Mouse (Mus musculus) limb, embryonic 13.5 days (tissue): ENCODE results near the gene Ndufb7. TPM values are rescaled to one million over a fixed set of nuclear protein-coding genes. Genes with fewer than 3 reads are reported as not detected.
"Not testable (repeated sequence)": the region's sequence is repeated elsewhere in the genome, so short reads cannot be mapped to it uniquely, and the experiment has no call there.

Source experiments
- ATAC-seq: fragments of 200-750 bp; cut with Nextera tagmentation; 2 replicates; pipeline ENCODE4 v1.8.0; 2017; ENCODE audit warnings: low read depth, moderate number of reproducible peaks, moderate TSS enrichment; ENCODE audit not compliant: low FRiP score
- H3K27ac ChIP-seq: fragments of 300-500 bp; sonication (generic); 2 replicates; pipeline ENCODE4 v1.5.1; 2015; ENCODE audit warnings: inconsistent platforms, mild to moderate bottlenecking, moderate library complexity
- H3K27me3 ChIP-seq: fragments of 300-500 bp; sonication (generic); 2 replicates; pipeline ENCODE4 v1.6.1; 2015; ENCODE audit warnings: mild to moderate bottlenecking, inconsistent platforms
- H3K36me3 ChIP-seq: fragments of 300-500 bp; sonication (generic); 2 replicates; pipeline ENCODE4 v1.6.1; 2015; ENCODE audit warnings: inconsistent platforms, mild to moderate bottlenecking, moderate library complexity
- H3K4me1 ChIP-seq: fragments of 300-500 bp; sonication (generic); 2 replicates; pipeline ENCODE4 v1.6.1; 2015; ENCODE audit warnings: inconsistent platforms
- H3K4me2 ChIP-seq: fragments of 300-500 bp; sonication (generic); replicated peaks from 2 replicates; pipeline ENCODE4 v1.6.1; 2015; ENCODE audit warnings: inconsistent platforms, mild to moderate bottlenecking, moderate library complexity
- H3K4me3 ChIP-seq: fragments of 300-500 bp; sonication (generic); 2 replicates; pipeline ENCODE4 v1.5.1; 2015; ENCODE audit warnings: moderate library complexity, mild to moderate bottlenecking, inconsistent platforms
- H3K9ac ChIP-seq: fragments of 300-500 bp; sonication (generic); 2 replicates; pipeline ENCODE4 v1.6.1; 2015; ENCODE audit warnings: mild to moderate bottlenecking, inconsistent platforms
- H3K9me3 ChIP-seq: fragments of 300-500 bp; sonication (generic); 2 replicates; pipeline ENCODE4 v1.6.1; 2016; ENCODE audit warnings: inconsistent platforms
- WGBS: fragments of 180-500 bp; shearing (Covaris S2); methylation state at CpG from one replicate; pipeline ENCODE4 v1.1.7; 2015; 5-methylcytosine and 5-hydroxymethylcytosine counted together
- polyA plus RNA-seq: library from polyadenylated mRNA; unstranded; fragments of >200 nt; fragmentation: Nextera tagmentation; extraction: Ambion mirVana; gene quantifications from 2 replicates; pipeline ENCODE4 v1.2.1, GENCODE M21; 2015

The Ndufb7 gene
- polyA plus RNA-seq, 1 experiment from 2014 or later, result 282 TPM

GRCm38 (mm10) chr8:83594167-83595049, 27.9 kb downstream of the Ndufb7 start:
- H3K27ac ChIP-seq, result peak overlapping the region; percentile 90
- H3K36me3 ChIP-seq, result peaks cover 11% of the 10 kb centered on the region
- under 1% methylated on average over 43 of the region's 43 CpGs for WGBS
- H3K4me3 ChIP-seq, result peak overlapping the region; percentile 91
- H3K4me1 ChIP-seq, result peaks cover 34% of the 10 kb centered on the region
- no peaks in the 10 kb centered on the region for H3K9me3 ChIP-seq
- H3K9ac ChIP-seq, result peak overlapping the region; percentile 95
- ATAC-seq, result peak; percentile 99
- peak overlapping the region; percentile 92 for H3K4me2 ChIP-seq
- H3K27me3 ChIP-seq, result no peaks in the 10 kb centered on the region

GRCm38 (mm10) chr8:83595050-83595345, 28.5 kb downstream of the Ndufb7 start:
- ATAC-seq, result peak; percentile 5; the same call in 1 of the 2 replicates
- H3K36me3 ChIP-seq, H3K9me3 ChIP-seq, H3K27me3 ChIP-seq: not testable (repeated sequence)
- peak overlapping the region; percentile 90 for H3K27ac ChIP-seq
- H3K4me3 ChIP-seq, result peak overlapping the region; percentile 91
- H3K4me1 ChIP-seq, result peaks cover 33% of the 10 kb centered on the region
- peak overlapping the region; percentile 68 for H3K9ac ChIP-seq
- H3K4me2 ChIP-seq, result peak overlapping the region; percentile 92
- WGBS, result 56% methylated on average over 3 of the region's 3 CpGs

GRCm38 (mm10) chr8:83596369-83596768, 29.9 kb downstream of the Ndufb7 start:
- H3K27me3 ChIP-seq, result no peaks in the 10 kb centered on the region
- 31% methylated on average over 3 of the region's 3 CpGs for WGBS
- H3K4me2 ChIP-seq, result no peak overlapping the region
- peaks cover 24% of the 10 kb centered on the region for H3K4me1 ChIP-seq
- H3K27ac ChIP-seq, result no peak overlapping the region
- peaks cover 3% of the 10 kb centered on the region; the same call in 1 of the 2 replicates for H3K36me3 ChIP-seq
- ATAC-seq, result no peak
- no peaks in the 10 kb centered on the region for H3K9me3 ChIP-seq
- no peak overlapping the region for H3K4me3 ChIP-seq
- H3K9ac ChIP-seq, result no peak overlapping the region

- Histone ChIP-seq H3K4me1 (peaks cover 8% of the 10 kb centered on the region), H3K4me2 (no peak overlapping the region), H3K27ac (no peak overlapping the region), H3K9ac (no peak overlapping the region), H3K27me3 (no peaks in the 10 kb centered on the region), H3K4me3 (no peak overlapping the region), H3K36me3 (no peaks in the 10 kb centered on the region), H3K9me3 (no peaks in the 10 kb centered on the region)
- no peak for ATAC-seq
- 15% methylated on average over 1 of the region's 1 CpGs for WGBS
These were observed 31.7 kb downstream of the Ndufb7 start for GRCm38 (mm10) chr8:83598146-83598545.

- Histone ChIP-seq H3K4me3 (no peak overlapping the region), H3K4me1 (peaks cover 3% of the 10 kb centered on the region; the same call in 1 of the 2 replicates), H3K27ac (no peak overlapping the region), H3K36me3 (no peaks in the 10 kb centered on the region), H3K4me2 (no peak overlapping the region), H3K9me3 (no peaks in the 10 kb centered on the region), H3K27me3 (no peaks in the 10 kb centered on the region), H3K9ac (no peak overlapping the region)
- no peak for ATAC-seq
These were observed 33.3 kb downstream of the Ndufb7 start for GRCm38 (mm10) chr8:83599814-83600213.

- Histone ChIP-seq H3K36me3 (no peaks in the 10 kb centered on the region), H3K4me2 (no peak overlapping the region), H3K27ac (no peak overlapping the region), H3K4me1 (peaks cover 7% of the 10 kb centered on the region), H3K9me3 (no peaks in the 10 kb centered on the region), H3K27me3 (no peaks in the 10 kb centered on the region), H3K4me3 (no peak overlapping the region), H3K9ac (no peak overlapping the region)
- ATAC-seq, result no peak
- WGBS, result 91% methylated on average over 2 of the region's 2 CpGs
These were observed 36.2 kb downstream of the Ndufb7 start for GRCm38 (mm10) chr8:83602650-83603029.

- ATAC-seq, result peak; percentile 97
- Histone ChIP-seq H3K4me3 (peak within 1 kb of the TSS; percentile 78), H3K27ac (peak within 1 kb of the TSS; percentile 97), H3K4me2 (peak within 1 kb of the TSS; percentile 94), H3K9me3 (no peaks in the 10 kb centered on the region), H3K27me3 (no peaks in the 10 kb centered on the region), H3K9ac (peak within 1 kb of the TSS; percentile 90), H3K36me3 (peaks cover 33% of the 10 kb centered on the region), H3K4me1 (peaks cover 21% of the 10 kb centered on the region)
- under 1% methylated on average over 67 of the region's 69 CpGs for WGBS
These were observed 41.4 kb downstream of the Ndufb7 start, which contains the start of the genes Tecr and Dnajb1 for GRCm38 (mm10) chr8:83607661-83608397. TSS of gene Tecr (minus strand) at chr8:83607971. TSS of gene Dnajb1 (plus strand) at chr8:83608193.

GRCm38 (mm10) chr8:83608398-83608829, 41.9 kb downstream of the Ndufb7 start:
- no peaks in the 10 kb centered on the region for H3K9me3 ChIP-seq
- no peaks in the 10 kb centered on the region for H3K27me3 ChIP-seq
- H3K4me3 ChIP-seq, result peak overlapping the region; percentile 78
- peak overlapping the region; percentile 97 for H3K27ac ChIP-seq
- peak overlapping the region; percentile 94 for H3K4me2 ChIP-seq
- H3K4me1 ChIP-seq, result peaks cover 21% of the 10 kb centered on the region
- peak overlapping the region; percentile 90 for H3K9ac ChIP-seq
- H3K36me3 ChIP-seq, result peaks cover 39% of the 10 kb centered on the region
- peak; percentile 63 for ATAC-seq
- WGBS, result under 1% methylated on average over 51 of the region's 51 CpGs

GRCm38 (mm10) chr8:83609086-83609485, 42.6 kb downstream of the Ndufb7 start:
- WGBS, result 25% methylated on average over 9 of the region's 9 CpGs
- Histone ChIP-seq H3K27me3 (no peaks in the 10 kb centered on the region), H3K36me3 (peaks cover 44% of the 10 kb centered on the region)

GRCm38 (mm10) chr8:83609547-83610180, 43.2 kb downstream of the Ndufb7 start:
- Histone ChIP-seq H3K27me3 (no peaks in the 10 kb centered on the region), H3K9ac (peak overlapping the region; percentile 90), H3K4me3 (peak overlapping the region; percentile 78), H3K27ac (no peak overlapping the region), H3K4me1 (peaks cover 21% of the 10 kb centered on the region), H3K4me2 (peak overlapping the region; percentile 94), H3K9me3 (no peaks in the 10 kb centered on the region), H3K36me3 (peaks cover 48% of the 10 kb centered on the region)
- no peak for ATAC-seq
- WGBS, result 90% methylated on average over 10 of the region's 10 CpGs

More at GRCm38 (mm10) chr8:83609086-83609485, 42.6 kb downstream of the Ndufb7 start:
- peak overlapping the region; percentile 97; the same call in 1 of the 2 replicates for H3K27ac ChIP-seq
- H3K4me2 ChIP-seq, result peak overlapping the region; percentile 94
- H3K4me1 ChIP-seq, result peaks cover 21% of the 10 kb centered on the region
- H3K9ac ChIP-seq, result peak overlapping the region; percentile 90
- H3K4me3 ChIP-seq, result peak overlapping the region; percentile 78
- no peaks in the 10 kb centered on the region for H3K9me3 ChIP-seq
- ATAC-seq, result no peak

GRCm38 (mm10) chr8:83611921-83612320, 45.5 kb downstream of the Ndufb7 start:
- Histone ChIP-seq H3K36me3 (peaks cover 48% of the 10 kb centered on the region), H3K4me2 (no peak overlapping the region), H3K4me3 (no peak overlapping the region), H3K27me3 (no peaks in the 10 kb centered on the region), H3K4me1 (peaks cover 19% of the 10 kb centered on the region), H3K27ac (no peak overlapping the region), H3K9me3 (no peaks in the 10 kb centered on the region), H3K9ac (no peak overlapping the region)
- WGBS, result 96% methylated on average over 4 of the region's 4 CpGs
- no peak for ATAC-seq

- Histone ChIP-seq H3K9me3 (no peaks in the 10 kb centered on the region), H3K4me2 (no peak overlapping the region), H3K27ac (no peak overlapping the region), H3K9ac (no peak overlapping the region), H3K27me3 (no peaks in the 10 kb centered on the region), H3K4me3 (no peak overlapping the region), H3K36me3 (peaks cover 48% of the 10 kb centered on the region), H3K4me1 (peaks cover 14% of the 10 kb centered on the region)
- WGBS, result 94% methylated on average over 4 of the region's 4 CpGs
- no peak for ATAC-seq
These were observed 47.2 kb downstream of the Ndufb7 start for GRCm38 (mm10) chr8:83613695-83614094.
